Mouse (Mus musculus) activated CD4-positive, CD25-positive, alpha-beta regulatory T cell, adult 4 months (primary cell): ENCODE results near the gene Dock6. TPM values are rescaled to one million over a fixed set of nuclear protein-coding genes. Genes with fewer than 3 reads are reported as not detected.

Experiments
- ATAC-seq: one replicate; pipeline ENCODE4 v1.8.0; 2017
- polyA plus RNA-seq, 2 experiments: library from polyadenylated mRNA; unstranded; fragments of 100-300 nt; shearing (Covaris generic); gene quantifications; one replicate each; pipeline ENCODE4 v1.2.1; 2017

The Dock6 gene
- polyA plus RNA-seq, 2 experiments from 2014 or later: 0.94 to 1.8 TPM

DNA sequence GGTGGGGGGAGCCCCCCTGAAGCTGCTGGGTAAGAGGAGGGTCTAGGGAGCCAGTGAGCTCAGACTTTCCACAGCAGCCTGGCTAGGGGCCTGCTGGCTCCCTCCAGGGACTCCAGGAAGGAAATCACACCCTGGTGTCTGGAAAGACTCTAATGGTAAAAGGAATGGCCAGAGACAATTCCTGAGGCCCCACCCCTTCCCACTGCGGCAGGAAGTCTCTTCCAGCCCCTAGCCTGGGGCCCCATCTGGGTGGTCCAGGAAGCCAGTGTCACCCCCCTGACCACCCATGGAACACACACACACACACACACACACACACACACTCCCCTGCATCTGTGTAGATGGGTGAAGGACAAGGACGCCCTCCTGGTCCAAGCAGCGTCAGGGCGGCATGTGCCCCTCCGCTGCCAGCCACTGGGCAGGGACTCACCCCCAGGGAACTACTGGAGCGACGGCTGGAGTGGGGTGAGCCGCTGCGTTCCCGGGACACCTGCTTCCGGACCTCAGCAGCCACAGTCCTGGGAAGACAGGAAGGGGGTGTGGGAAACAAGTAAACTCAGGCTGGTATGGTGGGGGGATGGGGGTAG, 5.6 kb downstream of the Dock6 start:
- ATAC-seq: no peak

DNA sequence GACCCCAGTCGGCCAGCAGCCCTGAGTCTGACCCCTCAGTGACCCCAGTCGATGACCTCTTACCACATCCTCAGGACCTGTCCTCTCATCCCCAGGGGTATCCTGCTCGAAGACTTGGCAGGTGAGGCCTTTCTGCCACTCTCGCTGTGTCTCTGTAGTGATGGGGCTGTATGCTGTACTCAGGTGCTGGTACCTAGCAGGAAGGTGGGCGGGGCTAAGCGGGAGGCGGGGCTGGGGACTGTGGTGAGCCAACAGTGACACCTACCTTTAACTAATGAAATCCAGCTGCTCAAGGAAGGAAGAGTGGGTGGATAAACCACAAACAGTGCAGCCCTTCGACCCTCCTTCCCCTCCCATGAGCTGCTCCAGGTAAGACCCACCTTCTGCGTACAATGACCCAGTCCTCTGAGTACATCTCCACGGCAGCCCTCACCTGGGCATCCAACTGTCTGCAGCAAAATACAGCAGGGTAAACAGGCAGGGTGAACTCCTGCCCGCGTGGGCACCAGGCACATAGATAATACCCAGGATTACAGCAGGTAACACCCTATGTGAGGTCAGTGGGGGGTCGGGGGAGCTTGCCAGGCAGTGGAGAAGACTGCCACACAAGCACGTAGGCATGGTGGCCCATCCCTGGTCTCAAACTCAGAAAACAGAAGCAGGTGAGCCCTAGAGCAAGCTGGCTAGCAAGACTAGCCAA, 6.9 kb downstream of the Dock6 start:
- ATAC-seq: no peak

DNA sequence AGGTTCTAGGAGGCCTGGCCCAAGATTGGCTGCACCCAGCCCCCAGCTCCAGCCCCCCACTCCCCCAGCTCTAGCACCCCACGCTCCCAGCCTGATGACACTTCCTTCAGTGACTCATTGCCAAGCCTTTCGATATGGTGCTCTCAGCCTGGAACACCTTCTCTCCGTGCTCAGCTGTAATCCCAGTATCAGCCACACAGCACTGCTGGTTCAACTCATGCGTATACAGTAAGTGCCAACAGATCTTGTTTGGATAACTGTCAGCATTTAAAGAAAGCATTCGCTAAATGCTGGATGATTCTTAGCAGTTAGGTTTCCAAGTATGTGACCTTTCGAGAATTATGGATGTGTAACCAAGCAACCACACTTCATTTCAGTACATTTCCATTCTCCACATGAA, 9.3 kb downstream of the Dock6 start:
- no peak for ATAC-seq

DNA sequence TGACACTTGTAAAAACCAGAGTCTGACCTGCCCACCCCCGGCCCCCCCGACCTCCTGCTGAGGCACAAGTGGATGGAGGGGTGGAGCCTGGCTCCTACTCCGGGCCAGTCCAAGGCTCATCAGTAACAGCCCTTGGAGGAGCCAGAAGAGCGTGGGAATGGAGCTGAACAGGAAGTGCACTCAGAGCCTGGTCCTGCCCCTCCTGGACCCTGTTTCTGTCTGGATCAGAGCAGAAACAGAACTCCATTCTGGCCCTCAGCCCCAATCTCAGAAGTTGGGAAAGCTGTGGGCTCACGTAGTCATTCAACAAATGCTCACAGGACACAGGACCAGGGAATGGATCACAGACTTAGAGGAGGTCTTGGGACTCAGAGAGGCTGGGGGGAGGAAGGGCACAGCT, 10.0 kb downstream of the Dock6 start:
- no peak for ATAC-seq

DNA sequence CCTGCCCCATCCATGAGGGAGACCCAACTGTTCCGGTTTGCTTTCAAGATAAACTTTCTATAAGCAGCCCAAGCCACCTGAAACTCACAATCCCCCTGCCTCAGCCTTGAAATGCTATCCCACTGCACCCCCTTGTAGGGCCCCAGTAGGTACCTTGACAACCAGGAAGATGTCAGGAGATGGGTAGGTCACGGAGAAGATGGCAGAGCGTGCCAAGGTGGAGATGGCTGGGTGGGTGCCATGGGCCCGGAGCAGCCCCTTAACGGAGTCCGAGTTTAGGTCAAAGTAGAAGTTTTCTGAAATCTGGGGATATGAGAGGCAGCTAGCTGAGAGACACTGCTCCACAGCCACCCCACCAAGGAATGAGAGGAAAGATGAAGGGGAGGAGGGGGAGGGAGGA, 11.1 kb downstream of the Dock6 start:
- ATAC-seq: no peak

DNA sequence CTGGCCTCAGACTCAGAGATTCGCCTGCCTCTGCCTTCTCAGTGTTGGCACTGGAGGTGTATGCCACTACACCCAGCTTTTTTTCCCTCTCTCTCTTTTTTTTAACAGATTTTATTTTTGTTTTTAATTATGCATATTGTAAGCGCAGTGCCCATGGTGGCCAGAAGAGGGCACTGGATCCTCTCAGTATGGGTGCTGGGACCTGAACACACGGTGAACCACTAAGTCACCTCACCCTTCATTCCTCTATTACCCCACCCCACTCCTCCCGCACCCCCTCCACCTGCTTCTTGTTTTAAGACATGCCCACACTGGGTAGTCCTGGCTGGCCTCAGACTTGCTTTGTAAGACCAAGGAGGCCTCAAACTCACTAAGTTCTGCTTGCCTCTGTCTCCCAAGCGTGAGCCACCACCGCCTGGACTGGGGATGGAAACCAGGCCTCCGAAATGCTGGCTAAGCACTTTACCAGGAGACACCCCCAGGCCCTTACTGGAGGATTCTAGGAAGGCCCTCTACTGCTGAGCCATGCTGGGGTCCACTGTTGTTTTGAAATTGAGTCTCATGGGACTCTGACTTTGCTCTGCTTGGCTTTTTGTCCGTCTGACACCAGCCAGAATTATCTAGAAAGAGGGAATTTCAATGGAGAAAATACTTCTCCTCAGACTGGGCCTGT, 12.2 kb downstream of the Dock6 start:
- peak; percentile 63 for ATAC-seq

DNA sequence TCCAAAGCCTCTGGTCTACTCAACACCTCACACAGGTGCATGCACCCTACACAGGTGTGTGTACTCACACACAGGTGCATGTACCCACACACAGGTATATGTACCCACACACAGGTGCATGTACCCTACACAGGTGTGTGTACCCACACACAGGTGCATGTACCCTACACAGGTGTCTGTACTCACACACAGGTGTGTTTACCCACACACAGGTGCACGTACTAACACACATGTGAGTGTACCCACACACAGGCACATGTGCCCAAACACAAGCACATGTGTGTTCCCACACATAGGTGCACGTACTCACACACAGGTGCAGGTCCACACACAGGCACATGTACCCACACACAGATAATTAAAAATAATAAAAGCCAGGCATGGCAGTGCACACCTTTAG, 14.7 kb downstream of the Dock6 start:
- no peak for ATAC-seq

DNA sequence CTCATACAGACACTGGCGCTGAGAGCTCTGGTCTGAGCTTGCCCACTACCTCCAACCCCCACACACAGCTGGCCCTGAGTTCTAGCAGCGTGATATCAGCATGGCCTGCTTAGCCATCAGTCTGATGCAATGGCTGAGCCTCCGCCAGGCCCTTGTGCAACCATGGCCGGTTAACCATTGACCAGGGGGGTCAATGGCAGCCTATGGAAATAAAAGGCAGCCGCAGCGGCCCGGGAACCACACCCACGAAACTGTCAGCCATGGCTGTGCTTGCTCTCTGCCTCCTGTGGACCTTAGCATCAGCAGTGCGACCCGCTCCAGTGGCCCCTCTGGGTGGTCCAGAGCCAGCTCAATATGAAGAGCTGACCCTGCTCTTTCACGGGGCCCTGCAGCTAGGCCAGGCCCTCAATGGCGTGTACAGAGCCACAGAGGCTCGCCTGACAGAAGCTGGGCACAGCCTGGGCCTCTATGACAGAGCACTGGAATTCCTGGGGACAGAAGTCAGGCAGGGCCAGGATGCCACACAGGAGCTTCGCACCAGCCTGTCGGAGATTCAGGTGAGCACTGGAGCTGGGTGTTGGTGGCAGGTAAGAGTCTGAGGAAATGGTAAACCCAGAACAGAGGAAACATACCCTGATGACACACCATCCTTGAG, 17.1 kb downstream of the Dock6 start, which contains the start of gene Angptl8:
Gene Angptl8, plus strand, starts transcription at position 253 of the 655 bp plus-strand sequence.
- no peak for ATAC-seq

DNA sequence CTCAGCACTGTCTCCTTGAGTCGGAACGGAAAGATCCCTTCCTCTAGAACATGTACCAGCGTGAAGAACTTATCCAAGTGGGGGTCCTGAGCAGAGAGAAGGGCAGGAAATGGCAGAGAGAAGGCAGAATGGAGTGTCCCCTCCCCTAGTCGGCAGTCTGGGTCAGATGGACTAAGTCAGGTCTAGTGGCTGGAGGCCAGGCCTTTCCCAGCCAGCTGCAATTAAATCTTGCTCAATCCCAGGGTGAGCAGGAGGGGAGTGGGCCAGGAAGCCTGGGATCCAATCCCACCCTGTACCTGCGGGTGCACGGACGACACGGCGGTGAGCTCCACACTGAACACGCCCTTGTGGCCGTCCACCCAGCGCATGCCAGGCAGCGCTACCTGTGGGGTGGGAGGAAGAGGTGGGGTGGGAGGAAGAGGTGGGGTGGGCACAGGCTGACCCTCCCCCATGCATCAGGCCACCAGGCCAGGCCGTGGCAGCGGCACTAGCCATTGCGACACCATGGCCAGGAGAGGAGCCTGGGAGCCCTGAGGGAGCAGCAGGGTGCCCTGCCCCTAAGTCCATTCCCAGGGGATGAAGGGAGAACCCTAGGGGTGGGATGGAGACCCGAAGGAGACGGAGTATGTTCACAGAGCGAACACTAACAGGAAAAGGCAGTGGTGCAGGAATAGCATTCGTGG, 20.7 kb downstream of the Dock6 start:
- ATAC-seq: no peak

DNA sequence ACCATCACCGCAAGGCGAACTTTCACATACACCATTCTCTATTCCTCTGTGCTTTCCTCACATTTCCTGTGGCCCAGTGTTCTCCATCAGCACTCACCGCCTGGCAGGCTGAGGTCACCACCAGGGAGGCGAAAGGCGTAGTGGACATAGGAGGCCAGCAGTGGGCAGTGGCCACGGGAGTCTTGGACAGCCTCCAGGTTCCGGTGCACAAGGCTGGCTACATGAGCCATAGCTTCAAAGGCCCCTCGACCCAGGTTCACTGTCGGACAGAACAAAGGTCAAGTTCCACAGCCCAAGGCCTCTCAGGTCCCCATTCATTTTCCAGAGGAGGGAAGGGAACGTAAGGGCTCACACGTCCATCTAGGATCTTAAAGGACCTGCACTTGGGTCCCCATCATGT, 21.5 kb downstream of the Dock6 start:
- no peak for ATAC-seq

DNA sequence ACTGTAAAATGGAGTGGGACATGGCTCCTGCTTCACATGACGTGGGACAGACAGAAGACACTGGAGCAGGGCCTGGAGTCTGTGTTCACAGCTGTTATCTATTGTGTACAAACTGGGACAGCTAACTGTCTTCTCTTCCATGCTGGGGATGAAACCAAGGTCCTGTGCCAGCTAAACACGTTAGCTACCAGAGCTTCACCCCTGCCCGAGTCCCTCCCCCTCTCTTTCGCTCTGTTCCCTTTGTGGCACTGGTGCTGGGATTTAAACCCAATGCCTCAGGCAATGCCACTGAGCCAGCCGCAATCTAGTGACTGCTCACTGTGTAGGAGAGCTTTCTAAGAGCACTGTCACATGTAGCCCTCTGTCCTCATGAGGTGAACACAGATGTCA, 22.0 kb downstream of the Dock6 start:
- no peak for ATAC-seq

DNA sequence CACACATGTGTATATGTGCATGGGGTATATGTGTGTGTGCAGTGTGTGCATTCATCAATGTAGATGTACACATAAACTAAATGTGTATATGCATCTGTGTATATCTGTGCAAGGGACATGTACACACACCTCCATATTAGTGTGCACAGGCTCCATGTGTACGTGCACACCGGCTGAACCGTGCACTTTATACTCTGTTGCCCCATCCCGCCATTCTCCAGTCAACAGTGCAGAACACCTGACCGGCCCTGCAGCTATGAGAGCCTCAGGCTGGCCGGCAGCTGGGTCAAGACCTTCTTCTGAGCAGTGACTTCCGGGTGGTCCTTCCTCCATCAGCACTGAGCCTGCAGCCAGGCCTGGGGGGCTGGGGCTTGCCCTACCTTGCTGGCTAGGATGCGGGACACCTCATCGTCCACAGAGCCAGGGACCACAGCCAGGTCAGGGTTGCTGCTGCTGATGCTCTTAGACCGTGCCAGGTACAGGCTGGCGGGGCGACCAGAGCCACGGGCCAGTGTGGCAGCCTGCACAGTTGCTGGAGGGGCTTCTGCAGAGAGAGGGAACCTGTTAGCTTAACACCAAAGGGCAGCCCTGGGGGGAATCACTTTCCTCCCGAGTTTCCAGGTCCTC, 22.5 kb downstream of the Dock6 start:
- ATAC-seq: no peak

DNA sequence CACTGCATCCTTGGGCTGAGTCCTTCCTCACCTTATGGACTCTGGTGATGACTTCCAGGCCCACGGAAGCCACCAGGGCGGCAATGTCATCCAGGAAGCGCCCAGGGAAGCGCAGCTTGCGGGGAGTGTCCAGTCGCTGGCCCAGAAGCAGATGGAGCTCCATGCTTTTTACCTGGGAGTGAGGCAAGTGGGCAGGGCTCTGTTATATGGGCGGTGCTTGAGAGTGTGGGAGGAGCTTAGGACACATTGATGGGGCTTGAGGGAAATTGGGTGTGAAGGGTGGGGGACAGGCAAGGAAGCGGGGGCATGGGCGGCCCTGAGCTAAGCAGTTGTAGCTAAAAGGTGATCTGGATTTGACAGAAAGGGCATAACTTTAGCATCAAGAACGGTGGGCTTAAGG, 28.1 kb downstream of the Dock6 start:
- no peak for ATAC-seq

DNA sequence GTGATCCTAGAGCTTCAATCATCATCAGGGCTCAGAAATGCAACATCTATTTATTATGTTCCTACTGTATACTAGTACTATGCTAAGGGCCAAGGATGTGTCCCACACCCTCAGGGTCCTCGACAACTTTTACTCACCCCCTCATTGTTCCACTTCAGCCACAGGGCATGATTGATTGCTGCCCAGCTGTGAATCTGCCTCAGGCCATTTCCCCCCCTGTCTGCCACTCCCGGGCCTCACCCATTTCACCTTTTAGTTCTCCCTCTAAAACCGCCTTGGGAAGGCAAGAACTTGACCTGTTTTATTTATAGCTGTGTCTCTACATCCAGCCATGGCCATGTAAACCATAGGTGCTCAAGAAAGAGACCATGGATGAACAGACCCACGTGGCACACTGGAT, 28.5 kb downstream of the Dock6 start:
- no peak for ATAC-seq

DNA sequence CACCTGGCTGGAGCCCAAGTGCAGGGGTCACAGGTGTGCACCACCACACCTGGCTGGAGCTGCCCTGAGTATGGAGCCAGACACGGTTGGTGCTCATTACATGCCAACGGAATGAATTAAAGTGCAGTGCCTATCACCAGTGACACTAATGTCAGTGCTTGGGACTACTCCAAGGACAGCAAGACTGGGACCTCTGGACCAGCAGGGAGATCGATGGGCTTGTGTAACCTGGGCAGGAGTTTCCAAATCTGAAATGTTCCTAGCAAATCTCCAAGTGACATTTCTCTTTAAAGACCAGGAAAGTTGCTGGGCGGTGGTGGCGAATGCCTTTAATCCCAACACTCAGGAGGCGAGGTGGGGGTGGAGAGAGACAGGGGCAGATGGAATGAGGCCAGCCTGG, 29.7 kb downstream of the Dock6 start:
- no peak for ATAC-seq

DNA sequence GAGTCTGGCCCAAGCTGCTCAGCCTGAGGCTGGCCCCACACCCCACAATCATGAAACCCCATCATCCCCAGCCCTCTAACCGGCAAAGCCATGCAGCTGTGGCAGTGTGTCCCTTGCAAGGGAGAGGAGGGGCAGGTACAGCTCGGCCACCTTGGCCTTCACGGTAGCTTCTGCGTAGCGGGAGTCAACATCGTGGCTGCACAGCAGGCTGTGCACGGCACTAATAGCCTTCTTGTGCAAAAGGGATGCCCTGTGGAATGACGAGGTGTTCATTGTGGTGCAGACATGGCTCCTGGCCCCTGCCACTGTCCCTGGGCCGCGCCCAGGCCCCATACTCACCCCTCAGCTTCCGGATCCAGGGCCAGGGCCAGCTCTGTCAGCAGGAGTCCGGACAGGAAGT, 32.3 kb downstream of the Dock6 start:
- no peak for ATAC-seq

DNA sequence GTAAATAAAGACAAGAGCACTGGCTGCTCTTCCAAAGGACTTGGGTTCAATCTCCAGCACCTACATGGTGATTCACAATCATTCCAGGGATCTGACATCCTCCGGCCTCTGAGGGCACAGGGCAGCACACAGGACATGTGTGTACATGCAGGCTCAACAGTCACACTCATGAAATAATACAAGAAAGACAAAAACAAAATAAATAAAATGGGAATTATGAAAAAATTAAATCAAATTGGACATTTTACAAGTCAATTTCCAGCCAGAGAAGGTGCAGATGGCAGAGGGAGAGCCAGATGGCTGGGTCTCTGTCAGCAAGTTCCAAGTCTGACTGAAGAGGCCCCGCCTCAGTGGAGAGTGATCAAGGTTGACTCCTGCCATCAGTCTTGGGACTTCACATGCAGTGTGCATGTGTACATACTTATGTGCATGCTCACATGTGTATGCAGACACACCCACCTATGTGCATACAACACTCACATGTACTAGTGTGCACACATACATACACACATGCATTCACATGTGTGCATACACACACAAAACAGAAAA, 33.2 kb downstream of the Dock6 start:
- ATAC-seq: no peak

DNA sequence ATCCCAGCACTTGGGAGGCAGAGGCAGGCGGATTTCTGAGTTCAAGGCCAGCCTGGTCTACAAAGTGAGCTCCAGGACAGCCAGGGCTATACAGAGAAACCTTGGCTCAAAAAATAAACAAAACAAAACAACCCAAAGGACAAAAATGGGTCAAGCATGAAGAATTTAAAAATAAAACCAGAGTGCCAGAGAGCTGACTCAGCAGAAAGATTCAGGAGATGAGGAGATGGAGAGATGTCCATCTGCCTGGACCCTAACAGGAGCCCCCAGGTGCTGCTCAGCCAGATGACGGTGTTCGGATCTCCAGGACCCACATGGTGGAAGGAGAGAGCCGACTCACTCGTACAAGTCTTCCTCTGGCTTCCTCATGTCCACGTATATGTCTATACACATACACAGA, 33.9 kb downstream of the Dock6 start:
- no peak for ATAC-seq

DNA sequence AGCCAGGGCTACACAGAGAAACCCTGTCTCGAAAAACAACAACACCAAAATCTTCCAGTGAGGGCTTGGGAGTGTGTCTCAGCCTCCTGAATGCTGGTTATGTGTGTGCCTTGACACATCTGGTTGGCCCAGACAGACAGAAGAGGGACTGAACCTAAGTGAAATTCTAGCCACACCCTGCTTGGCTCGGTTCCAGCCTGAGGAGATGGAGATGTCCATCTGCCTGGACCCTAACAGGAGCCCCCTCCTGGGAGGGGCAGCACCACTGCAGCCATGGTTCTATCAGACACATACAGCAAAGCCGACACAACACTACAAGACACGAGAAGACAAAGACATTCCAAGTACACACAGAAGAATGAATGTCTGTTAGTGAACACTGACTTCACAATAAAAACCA, 34.3 kb downstream of the Dock6 start:
- no peak for ATAC-seq

DNA sequence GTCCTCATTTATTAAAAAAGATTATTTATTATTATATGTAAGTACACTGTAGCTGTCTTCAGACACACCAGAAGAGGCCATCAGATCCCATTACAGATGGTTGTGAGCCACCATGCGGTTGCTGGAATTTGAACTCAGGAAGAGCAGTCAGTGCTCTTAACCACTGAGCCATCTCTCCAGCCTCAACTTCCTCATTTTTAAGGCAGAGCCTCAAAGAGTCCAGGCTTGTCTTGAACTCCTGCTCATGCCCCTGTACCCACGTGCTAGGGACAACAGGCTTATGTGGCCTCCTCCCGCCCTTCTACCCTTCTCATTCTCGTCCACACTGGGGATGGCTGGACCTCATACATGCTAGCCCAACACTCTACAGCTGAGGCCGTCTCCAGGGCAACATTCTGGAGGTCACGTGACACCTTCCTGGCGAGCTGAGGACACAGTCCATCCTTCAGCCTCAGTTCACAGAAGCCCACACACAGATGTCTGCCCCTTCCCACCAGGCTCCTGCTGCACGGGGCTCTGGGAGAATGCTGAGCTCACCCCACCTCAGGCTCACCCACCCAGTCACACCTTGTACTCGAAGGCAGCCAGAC, 35.6 kb downstream of the Dock6 start:
- ATAC-seq: no peak

DNA sequence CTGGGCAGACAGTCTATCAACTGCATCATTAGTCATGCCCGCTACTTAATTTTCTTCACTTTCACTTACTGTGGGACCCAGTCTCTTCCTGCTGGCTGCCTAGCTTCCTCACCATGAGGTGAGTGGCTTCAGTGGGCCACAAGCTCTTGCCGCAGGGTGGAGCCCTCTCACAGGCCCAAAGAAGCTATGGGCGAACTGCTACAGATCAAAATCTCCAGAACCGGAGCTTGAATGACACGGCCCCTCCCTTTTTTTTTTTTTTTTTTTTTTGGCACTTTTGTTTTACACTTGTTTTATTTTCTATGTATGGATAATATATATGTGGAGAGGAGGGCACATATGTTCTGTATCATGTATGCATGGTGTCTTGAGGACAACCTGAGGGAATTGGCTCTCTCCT, 41.3 kb downstream of the Dock6 start:
- ATAC-seq: no peak

DNA sequence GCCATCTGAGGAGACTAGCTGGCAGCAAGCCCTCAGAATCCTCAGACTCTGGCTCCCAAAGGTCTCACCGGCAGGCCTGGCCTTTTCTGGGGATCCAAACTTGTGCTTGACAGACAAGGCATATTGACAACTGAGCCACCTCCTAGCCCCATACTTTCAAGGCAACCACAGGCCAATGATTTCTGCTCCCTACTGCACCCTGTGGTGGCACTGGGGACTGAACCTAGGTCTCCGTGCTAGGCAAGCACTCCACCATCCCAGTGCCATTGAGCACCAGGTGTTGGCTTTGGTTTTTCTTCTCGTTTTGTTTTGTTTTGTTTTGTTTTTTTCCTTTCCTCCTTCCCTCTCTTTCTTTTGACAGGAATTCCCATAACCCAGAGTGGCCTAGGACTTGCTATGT, 43.9 kb downstream of the Dock6 start:
- ATAC-seq: no peak
